Mouse (Mus musculus) olfactory bulb, adult 2 months (tissue): ENCODE measurements around the gene Gm10563.

ENCODE experiments used
- CTCF ChIP-seq: fragments of 200-500 bp; IDR thresholded peaks from 2 replicates; pipeline ENCODE4 v1.5.1; 2012; ENCODE audit warnings: low read depth, mild to moderate bottlenecking, low read length, moderate library complexity; ENCODE audit not compliant: insufficient read depth
- POLR2A ChIP-seq: fragments of 200-500 bp; IDR thresholded peaks from 2 replicates; pipeline ENCODE4 v1.6.1; 2012; ENCODE audit warnings: mild to moderate bottlenecking, low read depth, low read length, moderate library complexity; ENCODE audit not compliant: insufficient read depth

DNA sequence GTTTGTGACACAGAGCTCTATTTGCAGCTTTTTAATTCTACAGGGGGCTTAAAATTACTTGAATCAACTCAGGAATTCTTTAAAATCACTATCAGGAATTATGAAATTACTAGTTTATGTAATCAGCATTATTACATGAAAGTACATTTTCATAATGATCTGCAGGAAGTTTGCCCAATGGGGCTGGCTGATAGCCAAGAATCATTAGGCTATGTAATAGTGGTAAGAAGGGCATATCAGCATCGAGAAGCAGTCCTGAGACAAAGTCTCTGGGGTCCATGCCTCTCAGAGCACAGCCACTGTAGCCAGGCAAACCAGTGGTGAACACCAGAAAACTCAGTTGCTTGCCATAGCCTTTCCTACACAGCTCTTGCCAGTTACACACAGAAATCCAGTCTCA, 51.4 kb downstream of the Gm10563 start:
- TF ChIP-seq POLR2A (no peak), CTCF (no peak)
